Mouse (Mus musculus): ENCODE data around the gene Slc38a4. TPM values are rescaled to one million over a fixed set of nuclear protein-coding genes. Genes with fewer than 3 reads are reported as not detected.
A peak's percentile ranks its signal among the peaks of the same experiment; 100 is the strongest.

The Slc38a4 gene
- total and polyA plus RNA-seq, 3 experiments, result 0.13 to 0.51 (median 0.17) TPM

- H3K9me3 ChIP-seq (replicated peaks; ENCODE audit: low read length), result no peaks in the 10 kb centered on the region
- in situ Hi-C loops (cut with MboI; ENCODE audit: low pct_ligation_motif_present, low pct_unique_long_range_greater_than_20kb, low sequenced_read_pairs) (loop anchor here (5.0 kb wide), 1 partner anchor 165 kb away; no protein-coding TSS in a partner anchor), dilution Hi-C loops (cut with MboI; ENCODE audit: extremely low pct_ligation_motif_present, extremely low pct_unique_long_range_greater_than_20kb, low sequenced_read_pairs) (no loop called here)
- H3K27ac ChIP-seq (ENCODE audit: insufficient read depth, low read depth), result no peak overlapping the region
- H3K27me3 ChIP-seq (replicated peaks), result no peaks in the 10 kb centered on the region
- no peaks in the 10 kb centered on the region for H3K4me1 ChIP-seq (ENCODE audit: control insufficient read depth in 1 of 2, insufficient read depth in 2 of 2)
- H3K9ac ChIP-seq (ENCODE audit: insufficient read depth, low read depth), result no peak overlapping the region
- H3K4me2 ChIP-seq (ENCODE audit: insufficient read depth, low read depth, poor library complexity, severe bottlenecking), result no peak overlapping the region
- no peak overlapping the region for H3K4me3 ChIP-seq (replicated peaks in 1 of 3; ENCODE audit: low read depth in 2 of 3, low read length in 2 of 3, poor library complexity in 1 of 3)
- H3K79me2 ChIP-seq (replicated peaks; ENCODE audit: control insufficient read depth, extremely low read depth, insufficient read depth, poor library complexity, severe bottlenecking), result no peaks in the 10 kb centered on the region
- no peak for DNase-seq (ENCODE audit: extremely low read depth)
- no peaks in the 10 kb centered on the region for H3K36me3 ChIP-seq (replicated peaks in 1 of 2; ENCODE audit: control insufficient read depth in 1 of 2, insufficient read depth in 1 of 2, low read length in 1 of 2)
- TF ChIP-seq RCOR1 (conservative IDR thresholded peaks at IDR 0.05; ENCODE audit: low read depth, low read length) (no peak), POLR2AphosphoS2 (IDR thresholded peaks at IDR 0.05; ENCODE audit: low read depth, low read length) (no peak), IRF4 (IDR thresholded peaks at IDR 0.05; ENCODE audit: low read depth, low read length) (no peak), ETS1 (conservative IDR thresholded peaks at IDR 0.05; ENCODE audit: low read depth, low read length) (no peak)
Measured at GRCm38 (mm10) chr15:96971906-96972305, 83.8 kb downstream of the Slc38a4 start.

DNA sequence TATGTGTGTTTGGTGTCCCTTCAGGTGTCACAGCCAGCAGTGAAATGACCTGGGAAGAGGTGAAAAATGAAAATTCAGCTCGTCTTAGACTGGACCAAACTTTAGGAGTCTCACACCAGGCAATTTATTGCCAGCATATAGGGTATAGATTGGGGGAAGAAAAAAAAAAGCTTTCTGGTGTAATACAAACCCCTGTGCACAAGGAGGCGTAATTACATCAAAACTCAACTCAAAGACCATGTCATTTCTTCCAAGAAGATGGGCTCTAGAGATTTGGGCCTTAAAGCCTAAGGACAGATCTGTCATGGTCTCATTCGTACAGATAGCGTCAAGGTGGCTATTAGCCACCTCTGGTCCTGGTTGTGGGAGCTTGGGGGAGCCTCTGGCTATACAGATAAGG, 86.0 kb downstream of the Slc38a4 start:
- Histone ChIP-seq H3K79me2 (replicated peaks; ENCODE audit: control insufficient read depth, extremely low read depth, insufficient read depth, poor library complexity, severe bottlenecking) (no peaks in the 10 kb centered on the region), H3K4me1 (ENCODE audit: control insufficient read depth in 1 of 2, insufficient read depth in 2 of 2) (no peaks in the 10 kb centered on the region), H3K36me3 (replicated peaks in 1 of 2; ENCODE audit: control insufficient read depth in 1 of 2, insufficient read depth in 1 of 2, low read length in 1 of 2) (no peaks in the 10 kb centered on the region), H3K27me3 (replicated peaks) (no peaks in the 10 kb centered on the region), H3K9me3 (replicated peaks; ENCODE audit: low read length) (no peaks in the 10 kb centered on the region), H3K4me3 (replicated peaks in 1 of 3; ENCODE audit: low read depth in 2 of 3, low read length in 2 of 3, poor library complexity in 1 of 3) (no peak overlapping the region), H3K27ac (ENCODE audit: insufficient read depth, low read depth) (no peak overlapping the region), H3K9ac (ENCODE audit: insufficient read depth, low read depth) (no peak overlapping the region), H3K4me2 (ENCODE audit: insufficient read depth, low read depth, poor library complexity, severe bottlenecking) (no peak overlapping the region)
- DNase-seq (ENCODE audit: extremely low read depth), result no peak
- no peak for TF ChIP-seq JUN (IDR thresholded peaks at IDR 0.05; ENCODE audit: insufficient read depth, low read depth, low read length)
- TF ChIP-seq ZNF384 (IDR thresholded peaks at IDR 0.05; ENCODE audit: low read depth, low read length), result peak; percentile 87
- peak; percentile 90 for TF ChIP-seq SMC3 (IDR thresholded peaks at IDR 0.05; ENCODE audit: low read depth, low read length)
- peak; percentile 82 for TF ChIP-seq RAD21 (IDR thresholded peaks at IDR 0.05; ENCODE audit: low read depth, low read length)
- TF ChIP-seq ZC3H11A (IDR thresholded peaks at IDR 0.05; ENCODE audit: low read depth, low read length), result peak; percentile 89
- no peak for TF ChIP-seq HCFC1 (IDR thresholded peaks at IDR 0.05; ENCODE audit: low read depth, low read length)
- peak; percentile 25 to 86; a peak in 3 of 4 replicates for TF ChIP-seq CTCF (conservative IDR thresholded peaks at IDR 0.05 in 1 of 2, IDR thresholded peaks at IDR 0.05 in 1 of 2; ENCODE audit: low read depth in 2 of 2, low read length in 2 of 2)
- dilution Hi-C loops (cut with MboI; ENCODE audit: extremely low pct_ligation_motif_present, extremely low pct_unique_long_range_greater_than_20kb, low sequenced_read_pairs), result no loop called here
- in situ Hi-C loops (cut with MboI; ENCODE audit: low pct_ligation_motif_present, low pct_unique_long_range_greater_than_20kb, low sequenced_read_pairs), result loop anchor here (5.0 kb wide), 1 partner anchor 168 kb away; no protein-coding TSS in a partner anchor

DNA sequence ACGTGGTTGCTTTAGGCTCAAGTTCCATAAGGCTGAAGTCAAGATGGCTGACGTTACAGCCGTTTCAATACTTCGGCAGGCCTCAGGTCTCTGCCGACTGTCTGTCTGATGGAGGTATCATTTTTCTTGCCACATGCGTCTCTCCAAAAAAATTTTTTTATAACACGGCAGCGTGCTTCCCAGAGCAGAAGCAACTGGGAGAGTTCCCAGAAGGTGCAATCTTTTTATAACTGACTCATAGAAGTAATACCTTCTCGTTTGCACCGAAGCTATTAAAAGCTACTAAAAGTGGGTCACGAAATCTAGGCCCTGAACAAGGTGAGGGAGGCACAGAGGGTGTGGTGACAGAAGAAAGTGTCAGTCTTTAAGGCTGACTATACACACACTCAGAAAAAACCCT, 87.0 kb downstream of the Slc38a4 start:
- DNase-seq (ENCODE audit: extremely low read depth), result no peak
- H3K9ac ChIP-seq (ENCODE audit: insufficient read depth, low read depth), result no peak overlapping the region
- H3K4me1 ChIP-seq (ENCODE audit: control insufficient read depth in 1 of 2, insufficient read depth in 2 of 2), result no peaks in the 10 kb centered on the region
- H3K4me2 ChIP-seq (ENCODE audit: insufficient read depth, low read depth, poor library complexity, severe bottlenecking), result no peak overlapping the region
- TF ChIP-seq MEF2A (IDR thresholded peaks at IDR 0.05; ENCODE audit: borderline replicate concordance, low read depth, low read length) (no peak), CHD1 (IDR thresholded peaks at IDR 0.05; ENCODE audit: low read depth, low read length) (no peak), POLR2A (IDR thresholded peaks at IDR 0.05; ENCODE audit: low read depth, low read length) (no peak), GABPA (IDR thresholded peaks at IDR 0.05; ENCODE audit: insufficient replicate concordance, low read depth, low read length) (no peak)
- no peaks in the 10 kb centered on the region for H3K36me3 ChIP-seq (replicated peaks in 1 of 2; ENCODE audit: control insufficient read depth in 1 of 2, insufficient read depth in 1 of 2, low read length in 1 of 2)
- H3K27ac ChIP-seq (ENCODE audit: insufficient read depth, low read depth), result no peak overlapping the region
- in situ Hi-C loops (cut with MboI; ENCODE audit: low pct_ligation_motif_present, low pct_unique_long_range_greater_than_20kb, low sequenced_read_pairs), result no loop called here
- dilution Hi-C loops (cut with MboI; ENCODE audit: extremely low pct_ligation_motif_present, extremely low pct_unique_long_range_greater_than_20kb, low sequenced_read_pairs), result no loop called here
- H3K9me3 ChIP-seq (replicated peaks; ENCODE audit: low read length), result no peaks in the 10 kb centered on the region
- H3K79me2 ChIP-seq (replicated peaks; ENCODE audit: control insufficient read depth, extremely low read depth, insufficient read depth, poor library complexity, severe bottlenecking), result no peaks in the 10 kb centered on the region
- H3K4me3 ChIP-seq (replicated peaks in 1 of 3; ENCODE audit: low read depth in 2 of 3, low read length in 2 of 3, poor library complexity in 1 of 3), result no peak overlapping the region
- H3K27me3 ChIP-seq (replicated peaks), result no peaks in the 10 kb centered on the region
